Mouse (Mus musculus) stomach, adult 2 months (tissue): ENCODE results near the gene Naa25. TPM values are rescaled to one million over a fixed set of nuclear protein-coding genes. Genes with fewer than 3 reads are reported as not detected.

Experiments
- polyA plus RNA-seq: library from polyadenylated mRNA; depleted of rRNA; stranded (reverse); fragments of >200 nt; gene quantifications from 2 replicates; pipeline ENCODE4 v1.2.3, GENCODE M21; 2012; rRNA removed

Gene Naa25
- 2.1 and 3.7 TPM in 2 replicates for polyA plus RNA-seq

DNA sequence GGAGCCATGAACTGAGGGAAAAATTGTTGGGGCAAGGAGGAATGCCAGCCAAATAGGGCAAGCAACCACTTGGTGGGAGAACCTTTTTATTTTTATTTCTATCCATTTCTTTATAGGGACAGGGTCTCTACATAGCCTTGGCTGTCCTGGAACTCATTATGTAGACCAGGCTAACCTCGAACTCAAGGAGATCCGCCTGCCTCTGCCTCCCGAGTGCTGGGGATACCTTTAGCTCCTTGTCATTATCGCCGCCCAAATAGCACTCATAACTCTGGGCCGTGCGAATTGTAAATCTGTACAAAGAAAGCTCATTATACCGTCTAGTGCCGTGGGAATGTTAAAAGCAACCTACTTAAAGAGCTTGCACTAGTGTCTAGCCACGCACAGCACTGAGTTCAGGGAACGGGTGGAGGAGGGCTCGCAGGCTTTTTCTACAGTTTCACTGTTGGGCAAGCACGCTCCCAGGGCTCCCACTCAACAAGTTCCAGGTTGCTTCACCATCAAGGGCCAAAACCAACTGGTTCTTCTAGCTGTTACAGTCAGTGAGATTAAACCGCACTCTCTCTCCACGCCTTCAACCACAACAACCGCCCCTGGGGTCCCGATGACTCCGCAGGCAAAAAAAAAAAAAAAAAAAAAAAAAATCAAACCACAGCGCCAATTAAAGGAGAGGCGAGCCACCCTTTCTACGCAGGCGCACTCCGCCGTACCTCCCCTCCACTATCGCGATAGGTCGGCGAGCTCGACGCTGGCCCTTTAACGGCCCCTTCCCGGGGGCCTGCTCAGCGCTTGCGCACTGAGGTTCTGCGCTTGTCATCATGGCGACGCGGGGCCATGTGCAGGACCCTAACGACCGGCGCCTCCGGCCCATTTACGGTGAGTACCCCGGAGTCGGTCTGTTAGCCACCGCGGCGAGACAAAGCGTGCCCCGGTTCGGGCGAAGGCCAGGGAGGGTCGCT lies at the start of gene Naa25:
Gene Naa25, plus strand, starts transcription at position 750 of the 959 bp plus-strand sequence.

DNA sequence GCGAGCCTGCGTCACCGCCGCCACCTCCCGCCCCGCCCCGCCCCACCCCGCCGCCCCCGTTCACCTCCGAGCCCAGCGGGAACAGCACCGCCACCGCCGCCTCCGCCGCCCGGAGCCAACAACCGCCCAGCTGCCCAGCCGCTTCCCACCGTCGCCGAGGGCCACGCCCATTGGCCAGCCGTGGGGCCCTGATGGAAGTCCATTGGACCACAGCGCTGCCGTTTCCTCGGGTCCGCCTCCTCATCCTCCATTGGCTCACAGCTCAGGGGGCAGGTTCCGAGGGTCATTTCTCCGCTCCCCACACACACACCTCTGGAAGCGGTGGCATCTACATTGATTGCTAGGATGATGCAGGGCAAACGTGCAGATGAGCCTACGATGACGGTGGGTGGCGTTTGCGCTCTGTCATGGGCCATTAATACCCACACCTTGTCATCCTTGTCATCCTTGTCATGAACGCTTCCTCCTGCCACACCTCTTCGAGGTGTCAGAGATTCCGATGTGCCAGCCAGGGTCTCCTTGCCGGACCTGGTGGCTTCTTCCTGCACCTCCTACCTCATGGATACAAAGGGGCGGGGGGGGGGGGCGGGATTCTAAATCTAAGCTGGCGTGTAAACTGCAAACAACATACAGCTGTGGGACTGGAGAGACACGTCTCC lies 12.1 kb upstream of the Naa25 start, which contains the start of gene Trafd1:
Gene Trafd1, minus strand, starts transcription at position 172 of the 659 bp plus-strand sequence.

DNA sequence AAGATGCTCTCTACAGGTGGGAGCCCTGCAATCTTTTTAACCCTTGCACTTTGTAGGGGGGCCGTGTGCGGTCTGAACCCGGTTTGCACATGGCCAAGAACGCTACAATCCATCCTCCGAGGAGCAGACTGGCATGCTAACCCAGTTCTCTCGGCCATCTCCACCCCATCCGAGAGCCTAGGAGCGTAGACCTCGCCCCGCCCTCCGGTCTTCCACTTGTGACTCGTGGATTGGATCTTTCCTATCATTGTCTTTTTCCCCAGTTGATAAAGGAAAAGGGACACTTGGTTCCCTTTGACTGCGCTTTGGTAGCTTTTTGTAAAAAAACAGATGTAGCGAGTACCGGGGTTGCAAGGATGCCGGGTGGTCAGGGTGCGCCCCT lies 53.9 kb downstream of the Naa25 start, which contains the start of gene Tmem116:
Gene Tmem116, plus strand, starts transcription at position 250 of the 382 bp plus-strand sequence.

DNA sequence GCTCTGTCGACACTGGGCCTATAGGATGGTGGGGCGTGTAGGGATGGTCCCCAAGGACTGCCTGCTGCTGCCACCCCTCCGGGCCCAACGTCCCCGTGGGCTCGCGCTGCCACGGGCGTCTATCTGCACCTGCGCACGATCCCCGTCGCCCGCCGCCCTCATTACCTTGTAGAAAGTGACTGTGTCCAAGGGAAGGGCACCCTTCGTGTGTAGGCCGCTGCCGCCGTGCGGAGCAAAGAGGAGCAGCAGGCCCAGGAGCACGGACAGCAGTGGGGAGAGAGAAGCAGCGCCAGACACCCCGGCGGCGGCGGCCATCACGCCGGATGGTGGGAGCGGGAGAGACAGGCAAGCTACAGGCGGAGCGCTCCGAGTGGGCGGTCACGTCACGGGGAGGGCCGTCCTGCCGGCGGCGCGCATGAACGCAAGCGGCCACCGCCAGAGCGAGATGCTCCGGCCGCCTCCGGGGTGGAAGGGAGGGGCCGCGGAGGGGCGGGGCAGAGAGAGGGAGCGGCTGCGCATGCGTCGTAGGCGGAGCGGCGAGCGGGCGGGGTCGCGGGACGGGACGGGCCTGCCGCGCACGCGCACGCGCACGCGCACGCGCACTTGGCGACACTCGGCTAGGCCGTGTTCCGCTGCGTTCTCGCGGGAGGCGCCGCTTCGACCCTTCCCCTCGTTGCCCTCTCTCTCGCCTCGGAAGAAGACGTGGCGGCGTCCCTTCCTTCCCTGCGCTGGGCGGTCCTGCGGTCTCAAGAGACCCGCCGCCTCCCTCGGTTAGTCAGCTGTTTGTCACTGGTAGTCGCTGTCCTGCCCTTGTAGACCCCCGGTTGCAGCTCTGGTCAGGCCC lies 54.5 kb downstream of the Naa25 start, which contains the start of gene Erp29:
Gene Erp29, minus strand, starts transcription at position 481 of the 844 bp plus-strand sequence.

Other genes with a start within 250 kb of the Naa25 start
- 8.6 and 8.9 TPM in 2 replicates for gene Ptpn11, start 206.5 kb upstream of the Naa25 start, polyA plus RNA-seq
- 78.0 and 88.8 TPM in 2 replicates for gene Rpl6, start 193.5 kb upstream of the Naa25 start, polyA plus RNA-seq
- gene Hectd4, start 177.7 kb upstream of the Naa25 start, polyA plus RNA-seq, result 4.6 and 6.4 TPM in 2 replicates
- 21.6 and 27.4 TPM in 2 replicates for gene Trafd1, start 12.3 kb upstream of the Naa25 start, polyA plus RNA-seq
- 1.7 and 1.8 TPM in 2 replicates for gene Tmem116, start 54.0 kb downstream of the Naa25 start, polyA plus RNA-seq
- 14.7 and 18.7 TPM in 2 replicates for gene Erp29, start 54.6 kb downstream of the Naa25 start, polyA plus RNA-seq
- not detected in 2 replicates for gene Adam1b, start 105.5 kb downstream of the Naa25 start, polyA plus RNA-seq
- gene Adam1a, start 147.5 kb downstream of the Naa25 start, polyA plus RNA-seq, result 0.66 and 1.3 TPM in 2 replicates
- gene Gm42878, start 147.5 kb downstream of the Naa25 start, polyA plus RNA-seq, result not detected in 2 replicates
- 7.4 and 8.5 TPM in 2 replicates for gene Mapkapk5, start 148.0 kb downstream of the Naa25 start, polyA plus RNA-seq
- gene Aldh2, start 195.9 kb downstream of the Naa25 start, polyA plus RNA-seq, result 326 and 343 TPM in 2 replicates
- 2.2 and 2.5 TPM in 2 replicates for gene Acad12, start 221.0 kb downstream of the Naa25 start, polyA plus RNA-seq